Mouse (Mus musculus) G1E (cell line): ENCODE results near the gene Ddx60.

Source experiments
- CTCF ChIP-seq: IDR thresholded peaks from 2 replicates; pipeline ENCODE4 v1.5.1; 2012; ENCODE audit warnings: low read depth, low read length, inconsistent platforms, mixed read lengths
- GATA1 ChIP-seq: IDR thresholded peaks from 2 replicates; pipeline ENCODE4 v1.6.1; 2012; ENCODE audit warnings: borderline replicate concordance, low read length, inconsistent platforms, mixed read lengths
- POLR2AphosphoS5 ChIP-seq: IDR thresholded peaks from 2 replicates; pipeline ENCODE4 v1.6.1; 2012; ENCODE audit warnings: low read depth, low read length, inconsistent platforms; ENCODE audit not compliant: insufficient replicate concordance
- TAL1 ChIP-seq: conservative IDR thresholded peaks from 2 replicates; pipeline ENCODE4 v1.6.1; 2012; ENCODE audit warnings: low read depth, low read length, inconsistent platforms, mixed read lengths

GRCm38 (mm10) chr8:62068305-62068704, 140.4 kb downstream of the Ddx60 start:
- no peak for TF ChIP-seq CTCF
- no peak for TF ChIP-seq POLR2AphosphoS5
- TF ChIP-seq TAL1: no peak
- no peak for TF ChIP-seq GATA1
